Mouse (Mus musculus) liver, embryonic 14.5 days (tissue): ENCODE measurements around the gene St8sia1.

ENCODE experiments used
- CTCF ChIP-seq: IDR thresholded peaks from 2 replicates; pipeline ENCODE4 v1.5.1; 2016; ENCODE audit warnings: antibody characterized with exemption, low read depth, control low read depth
- EP300 ChIP-seq: IDR thresholded peaks from 2 replicates; pipeline ENCODE4 v1.6.1; 2016; ENCODE audit warnings: antibody characterized with exemption, low read depth

DNA sequence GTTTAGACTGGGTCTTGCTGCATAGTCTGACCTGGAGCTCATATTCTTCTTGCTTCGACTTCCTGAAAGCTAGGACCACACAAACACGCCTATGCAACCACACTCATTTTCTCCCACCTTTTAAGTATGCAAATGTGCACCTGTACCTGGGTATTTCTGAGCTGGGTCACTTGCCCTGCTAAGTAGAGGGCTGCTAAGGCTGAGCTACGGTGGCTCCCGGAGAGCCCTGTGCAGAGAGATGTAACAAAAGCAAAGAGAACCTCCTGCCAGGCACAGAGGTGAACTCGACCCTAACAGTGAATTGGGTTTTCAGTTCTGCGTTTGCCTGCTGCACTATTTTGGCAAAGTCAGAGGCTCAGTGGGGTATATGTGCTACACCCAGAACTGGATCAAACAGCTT lies 23.4 kb upstream of the St8sia1 start:
- TF ChIP-seq CTCF = no peak
- TF ChIP-seq EP300 = no peak
